ENCODE assay signal across 19 mouse cellular contexts in genomic region chr1:153144021-153144420, GRCm38 (mm10). TPM values are rescaled to one million over a fixed set of nuclear protein-coding genes. Genes with fewer than 3 reads are reported as not detected.
"Had no signal": no experiment of that assay in that cellular context is flagged by ENCODE, and none has a peak within 500 bp of the region (broad histone marks: within the 10 kb centered on the region; RNA-seq: fewer than 3 reads in every experiment).

No protein-coding gene starts in this region.

- H3K4me3 ChIP-seq: lung, embryonic 15.5 days; megakaryocyte, embryonic 14.5 days; midbrain, embryonic 12.5 days; midbrain, embryonic 15.5 days; neural tube, embryonic 12.5 days had no signal

- H3K9me3 ChIP-seq: lung, embryonic 15.5 days; midbrain, embryonic 12.5 days; midbrain, embryonic 15.5 days; neural tube, embryonic 12.5 days had no signal

- H3K27ac ChIP-seq: lung, embryonic 15.5 days; macrophage; midbrain, embryonic 12.5 days; midbrain, embryonic 15.5 days; neural tube, embryonic 12.5 days had no signal

- ATAC-seq: liver, postnatal 0 days; lung, postnatal 0 days; midbrain, embryonic 15.5 days had no signal

- H3K4me1 ChIP-seq: midbrain, embryonic 15.5 days; neural tube, embryonic 12.5 days had no signal

- H3K9ac ChIP-seq: liver, postnatal 0 days; lung, embryonic 15.5 days; midbrain, embryonic 12.5 days; midbrain, embryonic 15.5 days; neural tube, embryonic 12.5 days had no signal

- H3K27me3 ChIP-seq: lung, embryonic 15.5 days; midbrain, embryonic 12.5 days; midbrain, embryonic 15.5 days; neural tube, embryonic 12.5 days had no signal

- DNase-seq: liver, postnatal 0 days; lung, adult 2 months; lung, postnatal 14 days; lung, postnatal 36 days; retina, postnatal 1 day; right cerebral cortex, adult 18-20 months; right cerebral cortex, postnatal 25 days; right cerebral cortex, postnatal 4 days; spleen, adult 18-20 months; thymus, adult 18-20 months; thymus, postnatal 14 days; thymus, postnatal 36 days had no signal

- H3K36me3 ChIP-seq: lung, embryonic 15.5 days; midbrain, embryonic 12.5 days; midbrain, embryonic 15.5 days; neural tube, embryonic 12.5 days had no signal

- H3K4me2 ChIP-seq: lung, embryonic 15.5 days; midbrain, embryonic 12.5 days; midbrain, embryonic 15.5 days; neural tube, embryonic 12.5 days had no signal

RNA-seq across cellular contexts. Expression of gene Lamc2, which starts 42.2 kb away (rescaled TPM):
- polyA plus RNA-seq: macrophage had no signal
